Mouse (Mus musculus) lung, postnatal 14 days (tissue): Measurements from ENCODE around the gene Ccl26.
"Not testable (repeated sequence)": the region's sequence is repeated elsewhere in the genome, so short reads cannot be mapped to it uniquely, and the experiment has no call there.

Source experiments
- DNase-seq: peaks from one replicate; pipeline ENCODE4 v3.0.0; 2021

Gene Ccl26

DNA sequence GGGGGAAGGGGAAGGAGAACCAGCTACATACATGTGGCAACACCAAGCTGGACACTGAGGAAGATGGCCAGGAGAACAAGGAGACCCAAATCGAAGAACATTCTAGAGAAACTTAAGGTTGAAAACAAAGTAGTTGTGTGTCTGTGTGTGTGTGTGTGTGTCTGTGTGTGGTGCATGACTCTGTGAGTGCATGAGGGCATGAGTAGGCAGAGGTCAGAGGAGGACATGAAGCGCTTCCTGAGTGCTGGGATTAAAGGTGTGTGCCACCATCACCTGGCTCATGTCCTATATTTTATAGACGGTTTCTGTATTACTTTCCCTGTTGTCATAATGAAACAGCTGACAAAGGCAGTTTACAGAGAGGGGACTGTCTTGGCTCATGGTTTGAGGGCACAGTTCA, at the start of gene Ccl26:
TSS of gene Ccl26 (minus strand) at position 101 of the 400 bp plus-strand sequence.
- no peak for DNase-seq

DNA sequence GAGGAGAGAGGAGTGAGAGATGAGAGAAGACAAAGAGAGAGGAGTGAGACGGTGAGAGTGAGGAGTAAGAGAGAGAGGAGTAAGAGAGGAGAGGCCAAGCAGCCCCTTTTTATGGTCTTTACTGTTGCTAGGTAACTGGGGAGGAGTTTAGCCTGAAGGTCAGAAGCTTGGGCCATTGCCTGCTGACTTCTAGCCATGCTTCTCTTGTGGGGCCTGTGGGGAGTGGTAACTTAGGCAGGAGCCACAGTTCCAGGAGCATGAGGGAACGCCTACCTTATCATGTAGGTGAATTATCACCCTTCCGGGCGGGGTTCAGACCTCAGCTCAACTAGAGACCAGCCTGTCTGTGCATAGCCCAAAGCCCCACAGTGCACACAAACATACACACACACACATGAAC, 46.4 kb upstream of the Ccl26 start:
- no peak for DNase-seq

DNA sequence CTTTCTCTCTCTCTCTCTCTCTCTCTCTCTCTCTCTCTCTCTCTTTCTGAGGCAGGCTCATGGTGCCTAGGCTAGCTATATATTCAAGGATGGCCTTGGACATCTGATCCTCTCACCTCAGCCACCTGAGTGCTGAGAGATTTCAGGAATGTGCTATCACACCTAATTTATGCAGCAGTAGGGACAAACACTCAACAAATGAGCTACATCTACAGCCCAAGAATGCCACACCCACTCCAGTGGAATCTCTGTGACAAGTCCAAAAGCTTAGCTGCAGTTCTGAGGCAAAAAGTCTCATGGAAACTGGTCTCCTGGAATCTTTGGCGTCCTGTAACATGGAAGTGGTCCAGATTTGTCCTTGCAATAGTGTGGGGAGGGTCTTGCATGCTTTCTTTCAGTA, 44.2 kb upstream of the Ccl26 start:
- DNase-seq, result no peak

DNA sequence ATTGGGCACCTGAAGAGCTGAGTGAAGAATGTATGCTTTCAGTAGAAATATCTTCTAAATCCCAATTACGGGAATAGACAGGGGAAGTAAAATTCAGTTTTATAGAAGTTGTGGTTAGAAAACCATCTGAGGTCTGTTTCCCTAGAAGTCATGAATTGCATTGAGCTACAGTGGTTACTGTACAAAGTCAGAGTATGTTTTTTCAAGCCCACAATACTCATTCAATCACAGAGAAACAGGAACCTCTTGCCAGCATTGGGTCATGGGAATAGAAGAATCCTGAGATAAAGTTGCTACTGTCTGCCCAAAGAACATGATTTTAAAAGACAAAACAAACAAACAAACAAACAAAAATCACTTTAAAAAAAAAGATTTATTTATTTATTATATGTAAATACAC, 43.3 kb upstream of the Ccl26 start:
- DNase-seq, result not testable (repeated sequence)

DNA sequence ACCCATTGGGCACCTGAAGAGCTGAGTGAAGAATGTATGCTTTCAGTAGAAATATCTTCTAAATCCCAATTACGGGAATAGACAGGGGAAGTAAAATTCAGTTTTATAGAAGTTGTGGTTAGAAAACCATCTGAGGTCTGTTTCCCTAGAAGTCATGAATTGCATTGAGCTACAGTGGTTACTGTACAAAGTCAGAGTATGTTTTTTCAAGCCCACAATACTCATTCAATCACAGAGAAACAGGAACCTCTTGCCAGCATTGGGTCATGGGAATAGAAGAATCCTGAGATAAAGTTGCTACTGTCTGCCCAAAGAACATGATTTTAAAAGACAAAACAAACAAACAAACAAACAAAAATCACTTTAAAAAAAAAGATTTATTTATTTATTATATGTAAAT, 41.3 kb upstream of the Ccl26 start:
- not testable (repeated sequence) for DNase-seq

DNA sequence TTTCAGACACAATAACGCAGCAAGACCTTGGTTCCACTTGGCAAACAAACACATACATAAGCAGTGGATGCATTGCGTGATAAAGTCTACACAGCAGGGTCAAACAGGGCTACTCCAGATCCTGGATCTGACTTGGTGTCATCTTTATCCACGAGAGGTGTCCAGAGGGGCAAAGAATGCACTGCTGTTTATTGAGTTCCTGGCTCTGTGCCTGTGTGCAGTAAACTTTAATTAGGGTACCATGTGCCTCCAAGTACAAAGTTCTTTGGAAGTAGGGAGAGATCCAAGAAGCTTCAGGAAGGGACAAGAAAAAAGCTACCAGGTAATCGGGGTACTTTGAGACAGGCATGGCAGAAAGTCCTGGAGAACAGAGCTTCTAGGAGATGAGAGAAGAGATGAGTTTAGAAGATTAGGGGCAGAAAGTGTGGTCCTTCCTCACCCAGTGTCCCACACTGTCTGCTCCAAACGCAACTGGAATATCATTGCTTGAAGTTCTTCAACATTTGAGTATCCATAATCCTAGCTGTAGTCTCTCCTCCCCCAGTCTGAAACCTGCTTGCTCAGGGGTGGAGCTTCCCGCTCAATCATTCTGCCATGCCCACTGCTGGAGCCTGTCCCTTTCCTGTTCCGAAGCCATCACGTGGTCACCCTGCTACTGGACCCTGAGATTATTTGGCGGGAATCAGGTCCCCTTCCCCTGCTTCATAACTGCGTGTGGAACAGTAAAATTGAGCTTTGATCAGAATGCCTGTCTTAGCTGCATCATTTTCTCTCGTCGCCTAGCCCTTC, 26.8 kb upstream of the Ccl26 start:
- DNase-seq, result no peak

DNA sequence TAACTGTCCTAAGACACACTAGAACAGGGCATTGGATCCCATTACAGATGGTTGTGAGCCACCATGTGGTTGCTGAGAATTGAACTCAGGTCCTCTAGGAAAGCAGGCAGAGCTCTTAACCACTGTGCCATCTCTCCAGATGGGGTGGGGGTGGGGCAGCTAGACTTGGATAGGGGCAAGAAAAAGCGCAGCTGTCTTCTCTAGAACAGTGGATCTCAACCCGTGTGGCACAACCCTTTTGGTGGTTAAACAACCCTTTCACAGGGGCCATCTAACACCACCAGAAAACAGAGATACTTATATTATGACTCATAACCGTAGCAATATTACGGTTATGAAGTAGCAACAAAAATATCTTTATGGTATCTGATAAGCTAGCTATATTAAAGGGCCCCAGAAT, 24.4 kb upstream of the Ccl26 start:
- no peak for DNase-seq

DNA sequence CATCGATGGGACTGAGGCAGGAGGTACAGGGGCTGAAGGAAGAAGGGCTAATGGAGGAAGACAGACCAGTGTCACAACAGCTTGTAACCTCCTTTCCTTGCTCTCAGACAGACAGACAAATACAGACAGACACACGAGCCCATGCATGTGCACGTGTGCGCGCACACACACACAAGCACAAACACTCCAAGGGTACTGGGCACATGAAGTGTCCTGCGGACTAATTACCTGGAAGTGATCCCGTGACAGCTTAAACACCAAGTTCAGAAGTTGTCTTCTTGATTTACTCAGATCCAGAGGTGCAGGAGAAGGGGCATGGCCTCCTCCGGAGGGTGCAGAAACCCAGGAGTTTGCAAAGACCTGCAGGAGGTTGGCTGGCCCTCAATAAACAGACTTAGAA, 22.3 kb upstream of the Ccl26 start:
- DNase-seq, result no peak

DNA sequence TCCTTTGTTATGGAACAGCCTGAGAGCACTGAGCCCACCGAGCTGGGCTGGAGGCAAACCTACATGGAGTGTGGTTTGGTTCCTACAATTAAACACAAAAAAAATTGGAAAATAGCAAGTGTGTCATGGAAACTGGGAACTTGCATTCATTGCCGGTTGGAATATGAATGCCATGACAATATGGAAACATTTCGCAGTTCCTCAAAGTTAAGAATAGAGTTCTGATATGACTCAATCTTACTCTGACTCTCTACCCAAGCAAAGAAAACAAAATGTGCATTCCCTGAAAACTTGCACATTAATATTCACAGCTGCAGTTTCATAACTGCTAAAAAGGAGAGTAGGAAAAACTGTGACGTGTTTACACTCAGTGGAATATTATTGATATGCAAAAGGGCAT, 19.0 kb upstream of the Ccl26 start:
- DNase-seq, result no peak

DNA sequence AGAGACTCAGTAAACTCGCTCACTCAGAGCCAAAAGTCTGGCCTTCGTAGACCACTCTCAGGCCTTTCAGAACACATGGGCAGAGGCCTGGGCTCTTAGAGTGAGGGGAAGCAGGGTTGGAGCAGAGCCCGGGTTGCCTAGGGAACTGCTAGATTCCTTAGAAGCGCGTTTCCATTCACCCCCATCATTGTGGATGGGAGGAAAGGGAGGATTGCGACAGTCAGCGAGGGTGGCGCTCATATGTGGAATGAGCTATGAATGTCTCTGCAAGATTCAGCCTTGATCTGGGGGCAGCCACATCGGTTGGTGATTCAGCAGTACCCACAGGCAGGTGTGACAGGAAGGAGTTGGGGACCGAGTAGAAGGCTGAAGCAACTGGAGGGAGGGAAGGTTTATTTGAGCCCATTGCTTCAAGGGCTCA, 16.0 kb upstream of the Ccl26 start:
- DNase-seq, result no peak

DNA sequence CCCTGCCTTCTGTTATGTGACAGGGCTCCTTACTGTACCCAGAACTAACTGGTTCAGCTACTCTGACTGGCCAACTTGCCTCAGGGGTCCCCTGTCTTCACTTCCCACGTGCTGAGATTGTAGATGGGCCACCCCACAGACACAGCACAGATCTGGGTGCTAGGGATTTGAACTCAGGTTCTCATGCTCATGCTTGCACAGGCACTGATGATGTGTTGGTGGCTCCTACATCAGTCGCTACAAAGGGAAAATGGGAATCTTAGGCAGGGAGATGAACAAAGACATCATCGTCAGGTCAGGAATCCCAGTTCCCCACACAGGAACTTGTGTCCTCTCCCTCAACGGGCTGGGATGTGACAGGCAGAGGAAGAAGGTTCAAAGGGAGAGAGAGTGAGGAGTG, 12.7 kb upstream of the Ccl26 start:
- DNase-seq, result no peak

DNA sequence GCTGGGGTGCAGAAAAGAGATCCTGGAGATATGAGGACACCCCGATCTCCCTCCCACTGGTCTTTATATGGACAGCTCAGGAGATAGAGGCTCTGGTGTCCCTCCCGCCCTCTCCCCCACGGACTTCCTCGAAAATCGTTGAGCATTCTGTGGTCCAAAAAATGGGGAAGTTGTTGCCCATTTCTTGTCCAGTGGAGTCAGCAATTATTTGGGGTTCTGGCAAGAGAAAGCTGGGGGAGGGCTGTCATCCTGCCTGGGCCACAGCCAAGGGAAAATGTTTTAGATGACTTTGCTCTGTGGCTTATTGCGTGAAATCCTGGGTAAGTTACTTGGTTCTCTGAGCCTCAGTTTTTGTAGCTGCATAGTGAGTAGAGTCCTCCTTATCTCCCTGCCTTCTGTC, 9.6 kb upstream of the Ccl26 start, which contains the start of gene Ccl24:
TSS of gene Ccl24 (minus strand) at position 44 of the 400 bp plus-strand sequence.
- DNase-seq, result no peak

DNA sequence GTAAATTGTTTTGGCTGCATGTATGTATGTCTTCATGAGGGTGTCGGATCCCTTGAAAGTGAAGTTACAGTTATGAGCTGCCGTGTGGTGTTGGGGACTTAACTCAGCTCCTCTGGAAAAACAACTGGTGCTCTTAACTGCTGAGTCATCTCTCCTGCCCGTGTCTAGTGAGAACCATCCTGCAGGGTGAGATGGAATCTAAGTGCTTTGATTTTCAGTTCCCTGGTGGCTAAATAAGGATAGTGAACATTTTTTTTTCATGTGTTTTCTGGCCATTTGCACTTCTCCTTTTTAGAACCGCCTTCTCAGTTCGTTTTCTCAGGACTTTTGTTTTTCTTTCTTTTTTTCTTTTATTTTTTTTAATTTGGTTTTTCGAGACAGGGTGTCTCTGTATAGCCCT, 5.3 kb upstream of the Ccl26 start:
- no peak for DNase-seq

DNA sequence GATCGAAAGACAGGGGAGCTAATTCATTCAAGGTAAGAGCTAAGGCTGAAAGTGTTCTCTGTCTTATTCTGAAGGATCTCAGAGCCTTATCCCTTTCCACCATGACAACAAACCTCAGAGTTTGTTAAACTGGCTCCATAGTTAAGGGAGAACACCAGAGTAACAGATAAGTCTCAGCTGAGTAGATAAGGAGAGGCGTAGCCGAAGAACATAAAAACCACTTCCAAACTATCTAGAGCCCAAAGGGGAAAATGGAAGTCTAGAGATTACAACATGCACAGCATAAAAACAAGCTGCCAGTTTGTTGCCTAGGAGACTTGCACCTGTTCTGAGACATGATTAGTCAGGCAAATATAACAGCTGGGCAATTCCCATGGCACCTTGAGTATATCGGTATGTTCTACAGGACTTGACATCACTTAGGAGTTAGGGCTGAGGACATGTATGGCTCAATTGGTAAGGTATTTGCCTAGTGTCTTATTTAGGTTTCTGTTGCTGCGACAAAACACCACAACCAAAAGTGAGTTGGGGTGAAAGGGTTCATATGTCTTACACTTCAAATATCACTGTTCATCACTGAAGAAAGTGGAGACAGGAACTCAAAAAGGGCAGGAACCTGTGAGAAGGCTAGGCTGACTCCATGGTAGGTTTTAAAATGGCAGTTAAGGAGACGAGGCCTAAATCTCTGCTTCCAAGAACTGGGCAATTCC, 4.3 kb upstream of the Ccl26 start:
- no peak for DNase-seq

DNA sequence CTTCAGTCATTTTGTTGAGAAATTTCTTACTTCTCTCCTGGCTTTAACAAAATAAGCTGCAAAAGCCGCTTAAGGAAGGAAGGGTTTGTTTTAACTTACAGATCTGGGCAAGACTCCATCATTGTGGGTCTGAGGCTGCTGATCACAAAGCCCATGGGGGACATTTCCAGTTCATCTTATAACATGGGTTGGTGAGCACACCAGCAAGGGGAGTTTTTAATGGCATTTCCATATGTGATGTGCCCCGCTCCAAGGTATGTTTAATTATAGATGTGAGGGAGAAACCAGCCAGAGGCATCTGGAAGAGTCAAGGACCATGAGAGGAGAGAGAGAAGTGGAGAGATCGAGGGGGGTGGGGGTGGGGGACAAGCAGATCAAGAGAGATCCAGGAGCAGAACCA, 5.7 kb downstream of the Ccl26 start:
- DNase-seq, result no peak

DNA sequence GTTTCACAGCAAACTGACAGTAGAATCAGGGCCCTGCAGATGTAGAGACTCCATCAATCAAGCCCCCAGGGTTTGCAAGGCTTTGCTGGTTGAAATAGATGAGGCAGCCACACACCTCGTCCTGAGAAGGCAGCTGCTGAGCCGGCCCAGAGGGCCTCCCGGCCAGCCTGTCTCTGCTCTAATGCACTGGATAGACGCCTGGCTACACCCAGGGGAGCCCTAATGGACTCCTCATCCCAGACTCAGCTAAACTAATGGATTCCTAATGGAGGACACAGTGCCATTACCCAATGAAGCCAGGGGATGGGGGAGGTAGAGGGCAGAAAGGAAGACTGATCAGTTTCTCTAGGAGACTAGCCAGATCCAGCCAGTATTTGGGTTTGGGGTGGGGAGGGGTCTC, 6.3 kb downstream of the Ccl26 start:
- DNase-seq, result no peak

DNA sequence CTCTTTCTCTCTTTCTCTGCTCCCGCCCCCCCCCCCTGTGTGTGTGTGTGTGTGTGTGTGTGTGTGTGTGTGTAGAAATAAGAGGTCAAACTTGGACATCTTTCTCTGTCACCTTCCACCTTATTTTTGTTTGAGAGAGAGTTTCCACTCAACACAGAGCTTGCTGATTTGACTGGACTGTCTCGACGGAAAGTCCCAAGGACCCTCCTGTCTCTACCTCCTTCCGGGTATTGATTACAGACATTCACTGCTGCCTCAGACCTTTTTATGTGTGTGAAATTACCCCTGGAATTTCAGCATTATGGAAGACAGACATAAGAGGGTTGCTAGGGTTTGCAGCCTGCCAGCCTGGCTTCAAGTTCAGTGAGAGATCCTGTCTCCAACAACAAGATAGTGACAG, 7.1 kb downstream of the Ccl26 start:
- no peak for DNase-seq

DNA sequence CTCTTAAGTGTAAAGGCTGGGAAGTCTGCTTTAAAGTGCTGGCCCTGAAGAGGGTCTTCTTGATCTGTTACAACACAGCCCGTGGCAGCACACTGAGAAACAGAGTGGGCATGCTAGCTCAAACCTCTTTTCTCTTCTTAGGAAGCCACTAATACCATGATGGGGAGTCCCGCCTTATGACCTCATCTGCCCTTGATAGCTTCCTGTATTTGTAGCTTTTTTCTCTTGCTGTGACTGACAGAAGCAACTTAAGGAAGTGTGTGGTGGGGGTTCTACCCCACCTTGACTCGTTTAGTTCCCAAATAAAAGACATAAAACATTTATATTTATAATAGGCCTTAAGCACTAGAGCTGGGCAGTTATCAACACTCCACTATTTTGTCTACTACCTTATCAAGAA, 11.8 kb downstream of the Ccl26 start:
- DNase-seq, result no peak

DNA sequence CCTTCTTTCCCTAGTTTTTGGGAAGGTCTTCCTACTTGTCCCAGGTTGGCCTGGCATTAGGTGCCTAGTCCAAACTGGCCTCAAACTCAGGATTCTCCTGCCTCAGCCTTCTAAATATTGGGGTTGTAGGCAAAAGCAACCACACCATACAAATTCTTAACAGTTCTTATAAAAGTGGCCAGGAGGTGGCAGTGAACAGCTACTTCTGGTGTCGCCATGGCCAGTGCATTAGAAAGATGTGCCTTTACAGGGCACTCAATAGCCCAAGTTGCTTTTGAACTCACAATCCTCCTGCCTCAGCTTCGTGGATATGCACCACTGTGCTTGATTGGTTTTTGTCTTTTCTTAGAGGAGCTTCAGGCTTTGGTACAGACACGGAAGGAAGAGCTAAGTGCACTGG, 12.5 kb downstream of the Ccl26 start:
- DNase-seq, result no peak

DNA sequence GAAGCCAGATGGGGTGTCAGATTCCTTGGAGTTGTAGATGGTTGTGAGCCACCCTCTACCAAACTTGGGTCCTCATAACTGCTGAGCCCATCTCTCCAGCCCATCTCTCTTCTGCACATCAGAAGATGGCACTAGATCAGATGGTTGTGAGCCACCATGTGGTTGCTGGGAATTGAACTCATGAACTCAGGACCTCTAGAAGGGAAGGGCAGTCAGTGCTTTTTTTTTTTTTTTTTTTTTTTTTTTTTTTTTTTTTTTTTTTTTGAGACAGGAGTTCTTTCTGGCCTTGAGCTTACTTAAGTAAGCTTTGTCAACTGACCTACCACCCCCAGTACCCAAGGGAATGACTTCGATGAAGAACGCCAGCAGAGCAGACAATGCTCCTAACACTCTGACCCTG, 15.4 kb downstream of the Ccl26 start:
- DNase-seq, result no peak

DNA sequence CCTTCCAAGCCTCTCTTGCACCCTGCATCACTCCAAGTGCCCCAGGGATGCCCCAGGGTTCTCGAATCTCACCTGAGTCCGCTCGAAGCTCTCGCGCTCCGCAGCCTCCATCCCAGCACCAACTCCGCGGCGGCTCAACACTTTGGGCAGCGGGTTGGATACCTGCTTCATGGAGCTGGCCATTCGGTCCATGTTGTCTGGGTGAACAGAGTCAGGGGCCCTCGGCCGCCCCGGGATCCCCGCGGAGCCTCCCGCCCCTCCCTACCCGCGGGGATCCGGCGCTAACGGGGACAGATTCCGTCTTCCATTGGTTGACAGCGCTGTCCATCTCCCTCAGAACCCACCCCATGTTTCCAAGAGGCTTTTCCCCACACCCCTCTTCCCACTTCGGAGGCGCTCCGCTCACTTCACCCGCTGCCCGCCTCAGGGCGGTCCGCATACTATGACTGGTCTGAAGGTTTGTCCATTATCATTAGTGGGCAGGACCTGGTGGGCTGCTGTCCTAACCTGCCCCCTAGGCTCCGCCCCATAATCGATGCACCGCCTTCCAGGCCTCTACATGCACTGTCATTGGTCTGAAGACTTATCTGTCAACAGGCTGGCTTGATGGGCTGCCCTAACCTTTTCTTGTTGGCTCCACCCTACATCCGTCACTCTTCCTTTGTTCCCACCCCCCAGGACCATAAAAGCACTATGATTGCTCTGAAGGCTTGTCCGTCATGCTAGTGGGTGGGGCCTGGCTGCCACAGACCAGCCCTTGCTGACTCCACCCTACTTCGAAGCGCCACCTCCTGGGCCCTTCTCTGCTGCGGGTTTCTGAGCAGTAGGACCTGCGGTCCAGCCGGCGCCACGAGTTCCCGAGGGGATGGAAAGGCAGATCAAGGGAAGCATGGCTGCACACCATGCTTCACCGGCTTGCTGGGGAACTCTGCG, 18.2 kb downstream of the Ccl26 start, which contains the start of gene Hip1:
TSS of gene Hip1 (minus strand) at position 256 of the 933 bp plus-strand sequence.
- DNase-seq, result peak; percentile 98

DNA sequence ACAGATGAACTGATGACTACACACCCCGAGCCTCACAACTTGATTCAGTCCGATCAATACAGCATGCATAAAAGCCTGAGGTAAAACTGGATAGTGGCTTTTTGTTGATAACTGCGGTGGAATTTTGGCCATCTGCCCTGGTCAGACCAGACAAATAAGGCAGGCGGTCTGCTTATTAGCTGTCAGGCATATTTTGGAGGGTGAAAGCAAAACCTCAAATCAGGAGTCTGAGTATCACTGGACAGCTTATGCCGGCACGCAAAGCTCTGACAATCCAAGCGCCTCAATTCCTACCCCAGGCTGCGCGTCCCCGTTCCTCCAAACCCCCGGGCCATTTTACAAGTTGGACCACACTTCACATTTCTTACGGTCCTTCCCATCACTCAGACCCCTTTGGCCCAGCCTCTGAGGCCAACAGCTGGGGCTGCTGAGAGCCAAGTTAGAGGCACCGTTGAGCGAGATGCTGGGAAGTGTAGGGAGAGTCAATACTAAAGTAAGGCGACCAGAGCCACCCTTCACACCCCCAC, 19.3 kb downstream of the Ccl26 start:
- peak; percentile 51 for DNase-seq

DNA sequence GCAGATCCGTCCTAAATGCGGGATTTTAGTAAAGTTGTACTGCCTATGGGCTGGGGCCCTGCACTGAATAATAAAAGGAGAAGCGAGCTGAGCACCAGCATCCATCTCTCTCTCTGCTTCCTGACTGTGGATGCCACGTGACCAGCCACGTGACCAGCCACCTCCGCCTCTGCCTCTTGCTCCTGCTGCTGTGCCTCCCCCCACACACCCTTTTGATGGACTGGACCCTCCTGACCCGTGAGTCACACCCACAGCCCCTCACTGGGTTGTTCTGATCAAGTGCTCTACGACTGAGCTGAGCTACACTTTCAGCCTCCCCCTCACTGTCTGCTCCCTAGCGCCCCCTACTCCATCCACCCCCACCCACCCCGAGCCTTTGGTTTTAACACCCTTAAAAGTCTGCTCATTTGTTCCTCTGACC, 25.6 kb downstream of the Ccl26 start:
- DNase-seq, result no peak
